22 mouse cellular contexts compared by ENCODE assay signal in the genomic region with DNA sequence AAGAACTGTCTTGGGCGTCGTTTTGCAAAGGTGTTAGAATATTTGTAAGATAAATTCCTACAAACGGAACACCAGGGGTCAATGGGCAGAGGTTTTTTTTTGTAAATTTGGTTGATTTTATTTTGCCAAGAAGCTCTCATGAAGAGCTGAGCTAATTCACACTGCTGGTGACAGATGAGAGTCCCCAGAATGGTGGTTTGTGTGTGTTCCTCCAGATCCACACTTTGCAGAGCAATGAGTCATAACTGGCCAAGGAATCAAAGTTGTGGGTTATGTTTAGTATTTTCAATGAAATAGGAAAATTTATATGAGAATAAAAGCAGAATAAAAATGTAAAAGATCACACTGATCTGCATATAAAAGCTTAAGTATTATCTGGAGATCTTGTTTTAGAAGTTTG.
"Had no signal": no experiment of that assay in that cellular context is flagged by ENCODE, and none has a peak within 500 bp of the region (broad histone marks: within the 10 kb centered on the region; RNA-seq: fewer than 3 reads in every experiment).

No protein-coding gene starts in this region.

- ATAC-seq: hindbrain, embryonic 16.5 days; hindbrain, postnatal 0 days; inflammation-experienced regulatory T-cells, adult 6 months; intestine, embryonic 15.5 days; intestine, embryonic 16.5 days; intestine, postnatal 0 days had no signal

- DNase-seq: heart, postnatal 10 days; heart, postnatal 14 days; heart, postnatal 36 days; heart, postnatal 4 days; kidney, adult 11 months; kidney, adult 18-20 months; kidney, adult 2 months; kidney, adult 8-10 months; kidney, adult 9 months; kidney, postnatal 10 days; kidney, postnatal 14 days; kidney, postnatal 25 days; kidney, postnatal 36 days; kidney, postnatal 4 days; layer of hippocampus, adult 9-11 months; layer of hippocampus, postnatal 36 days had no signal
